Mouse (Mus musculus) heart, postnatal 25 days (tissue): ENCODE results near the gene Ssrp1. TPM values are rescaled to one million over a fixed set of nuclear protein-coding genes. Genes with fewer than 3 reads are reported as not detected.
A peak's percentile ranks its signal among the peaks of the same experiment; 100 is the strongest.

Experiments
- DNase-seq: peaks from one replicate; pipeline ENCODE4 v3.0.0; 2022; ENCODE audit warnings: low spot score
- intact Hi-C: fragments of 180-260 bp; cut with DNase I; formaldehyde crosslinking; loops from one replicate; pipeline ENCODE4 v1.15.1; 2025
- total RNA-seq, 2 experiments: library from RNA; stranded (reverse); gene quantifications; 2 replicates each; pipeline ENCODE4 v1.2.3; 2021

Ssrp1 gene
- total RNA-seq, 2 experiments from 2014 or later, result 35.5 to 40.8 TPM

DNA sequence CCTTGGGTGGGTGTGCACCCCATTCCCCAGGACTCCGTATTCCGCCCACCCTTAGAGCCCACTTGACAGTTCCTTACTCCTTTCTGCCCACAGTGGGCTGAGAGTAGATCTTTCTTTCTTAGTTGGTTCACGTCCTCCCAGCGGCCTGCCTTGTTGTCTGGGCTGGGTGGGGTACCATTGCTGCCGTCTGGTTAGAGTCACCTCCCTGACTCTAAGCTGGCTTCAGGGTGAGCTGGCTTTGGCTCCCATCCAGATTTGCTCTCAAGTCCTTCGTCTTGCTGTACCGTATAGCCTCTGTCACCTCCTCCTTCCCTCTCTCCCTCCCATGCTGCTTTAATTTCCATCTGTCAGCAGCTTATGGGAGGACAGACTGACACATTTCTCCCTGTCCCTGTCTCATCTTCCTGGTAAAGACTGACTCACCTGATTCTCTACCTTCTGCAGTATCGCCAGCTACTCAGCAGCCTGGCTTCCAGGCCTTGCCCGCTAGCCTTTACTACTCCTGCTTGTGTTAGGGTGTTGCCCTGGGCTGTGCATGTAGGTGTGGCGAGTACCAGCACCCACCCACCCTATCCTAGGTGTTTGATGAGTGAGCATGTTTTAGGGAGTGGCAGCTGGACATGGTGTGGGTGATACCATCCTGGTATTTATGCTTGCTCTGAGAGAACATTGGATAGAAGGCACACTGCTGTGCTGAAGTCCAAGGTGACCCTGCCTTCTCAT is 31.0 kb downstream of the Ssrp1 start:
- no peak for DNase-seq
- intact Hi-C loops, result no loop called here

GRCm38 (mm10) chr2:85068626-85069025 is 31.6 kb downstream of the Ssrp1 start:
- no peak for DNase-seq
- intact Hi-C loops, result no loop called here

DNA sequence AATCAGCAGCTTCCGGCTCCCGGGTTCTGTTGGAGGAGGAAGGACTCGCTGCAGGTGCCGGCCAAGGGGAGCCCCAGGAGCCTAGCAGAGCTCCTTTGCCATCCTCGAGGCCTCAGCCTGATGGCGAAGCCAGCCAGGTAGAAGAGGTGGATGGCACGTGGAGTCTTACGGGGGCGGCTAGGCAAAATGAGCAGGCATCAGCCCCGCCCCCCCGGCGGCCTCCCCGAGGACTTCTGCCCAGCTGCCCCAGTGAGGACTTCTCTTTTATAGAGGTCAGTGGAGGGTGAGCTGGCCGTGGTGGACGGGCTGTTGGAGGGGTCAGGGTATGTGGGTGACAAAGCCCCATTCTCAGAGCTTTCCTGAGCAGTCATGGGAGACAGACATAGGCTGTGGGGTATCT is 33.1 kb downstream of the Ssrp1 start:
- DNase-seq, result no peak
- intact Hi-C loops, result no loop called here

DNA sequence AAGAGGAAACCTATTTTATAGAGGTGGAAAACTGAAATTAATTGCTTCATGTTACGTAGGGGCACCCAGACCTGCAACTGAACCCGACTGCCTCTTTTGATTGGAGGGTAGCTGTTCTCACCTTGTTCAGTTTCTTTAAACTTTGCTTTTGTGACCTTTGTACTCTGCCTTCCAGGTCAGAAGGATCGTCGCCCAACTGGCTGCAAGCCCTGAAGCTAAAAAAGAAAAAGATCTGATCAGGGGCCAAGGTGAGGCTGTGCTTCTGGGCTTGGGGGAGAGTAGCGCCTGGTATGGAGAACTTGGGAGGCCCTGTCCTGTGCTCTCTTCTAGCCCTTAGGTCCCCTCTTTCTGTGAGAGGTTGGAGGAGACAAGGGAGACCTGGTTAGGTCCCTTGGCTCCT is 34.9 kb downstream of the Ssrp1 start:
- intact Hi-C loops, result no loop called here
- no peak for DNase-seq

- DNase-seq, result no peak
- intact Hi-C loops, result no loop called here
Measured at GRCm38 (mm10) chr2:85073751-85074150, 36.7 kb downstream of the Ssrp1 start.

DNA sequence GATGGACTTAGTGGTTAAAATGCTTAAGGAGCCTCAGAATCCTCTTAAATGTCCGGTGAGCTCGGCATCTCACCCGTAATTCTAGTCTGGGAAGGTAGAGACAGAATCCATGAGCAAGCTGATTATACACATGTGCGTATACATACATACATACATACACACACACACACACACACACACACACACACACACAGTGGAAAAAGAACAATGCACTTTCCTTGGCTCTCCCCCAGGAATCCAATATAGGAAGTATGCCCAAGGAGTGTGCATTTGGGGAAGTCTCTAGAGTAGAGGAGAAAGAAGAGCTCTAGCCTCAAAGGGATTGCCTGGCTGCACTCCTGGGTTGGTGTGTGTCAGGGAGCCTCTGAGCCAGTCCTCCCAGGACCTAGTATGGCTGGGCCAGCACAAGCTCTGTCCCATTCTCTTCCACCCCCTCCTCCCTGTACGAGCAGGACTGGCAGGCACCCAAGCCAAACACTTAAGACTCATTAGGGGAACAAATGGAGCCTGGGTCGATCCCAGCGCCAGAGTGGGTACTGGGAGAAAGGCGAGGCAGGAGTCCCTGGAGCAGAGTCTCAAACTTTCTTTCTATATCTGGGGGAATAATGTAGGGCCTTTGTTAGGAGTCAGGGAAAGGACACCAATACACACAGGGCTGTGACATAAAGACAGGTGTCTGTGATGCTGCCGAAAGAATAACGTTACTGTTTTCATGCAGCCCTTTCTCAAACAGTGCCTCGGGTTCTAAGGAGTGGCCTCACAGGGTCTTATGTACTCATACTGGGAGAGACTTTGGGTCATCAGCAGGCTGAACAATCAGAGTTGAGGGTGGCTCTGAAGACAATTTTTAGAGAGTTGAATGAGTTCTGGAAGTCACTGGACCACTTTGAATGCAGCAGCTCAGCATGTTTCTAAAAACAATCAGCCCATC is 51.9 kb downstream of the Ssrp1 start:
- peak; percentile 21 for DNase-seq
- intact Hi-C loops, result no loop called here

GRCm38 (mm10) chr2:85091325-85091724 is 54.3 kb downstream of the Ssrp1 start:
- intact Hi-C loops, result no loop called here
- DNase-seq, result no peak

DNA sequence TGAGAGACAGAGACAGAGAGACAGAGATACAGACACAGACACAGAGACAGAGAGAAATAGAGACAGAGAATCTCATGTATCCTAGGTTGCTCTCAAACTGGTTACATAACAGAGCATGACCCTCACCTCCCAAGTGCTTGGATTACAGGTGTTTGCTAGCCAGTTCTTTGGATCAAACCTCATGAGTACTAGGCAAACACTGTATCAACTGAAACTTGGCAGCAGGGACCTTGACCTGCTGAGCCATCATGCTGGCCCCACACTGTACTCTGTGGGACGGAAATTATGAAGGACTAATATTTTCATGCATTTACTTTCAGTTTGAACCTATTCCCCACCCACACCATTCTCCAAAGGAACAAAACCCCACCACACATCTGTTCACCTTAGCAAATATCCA is 56.3 kb downstream of the Ssrp1 start:
- intact Hi-C loops, result no loop called here
- no peak for DNase-seq

GRCm38 (mm10) chr2:85095906-85096305 is 58.9 kb downstream of the Ssrp1 start:
- intact Hi-C loops, result no loop called here
- DNase-seq, result no peak

Other genes with a start within 250 kb of the Ssrp1 start
- 10 to 100 TPM; 30.6 to 70.6 TPM for gene Ube2l6, start 238.4 kb upstream of the Ssrp1 start, total RNA-seq
- not detected for gene Smtnl1, start 214.6 kb upstream of the Ssrp1 start, total RNA-seq
- gene Timm10, start 210.2 kb upstream of the Ssrp1 start, total RNA-seq, result 100 to 1,000 TPM in 1 of 2 experiments, 10 to 100 TPM in 1; 99.8 to 103 TPM
- gene Slc43a1, start 198.4 kb upstream of the Ssrp1 start, total RNA-seq, result 1 to 10 TPM; 1.5 to 2.2 TPM
- gene Rtn4rl2, start 150.5 kb upstream of the Ssrp1 start, total RNA-seq, result 1 to 10 TPM; 1.8 to 4.0 TPM
- gene Slc43a3, start 100.7 kb upstream of the Ssrp1 start, total RNA-seq, result 10 to 100 TPM; 70.7 to 86.6 TPM
- gene Prg2, start 56.8 kb upstream of the Ssrp1 start, total RNA-seq, result not detected
- not detected for gene Prg3, start 49.0 kb upstream of the Ssrp1 start, total RNA-seq
- gene P2rx3, start 228 bp downstream of the Ssrp1 start, total RNA-seq, result under 1 TPM; 0.26 to 0.42 TPM
- 10 to 100 TPM; 63.2 to 65.0 TPM for gene Tnks1bp1, start 10.8 kb downstream of the Ssrp1 start, total RNA-seq
- 10 to 100 TPM; 48.6 to 54.3 TPM for gene Aplnr, start 99.0 kb downstream of the Ssrp1 start, total RNA-seq
- 1 to 10 TPM; 1.6 to 2.8 TPM for gene Lrrc55, start 160.0 kb downstream of the Ssrp1 start, total RNA-seq